Mouse (Mus musculus) lung, postnatal 4 days (tissue): ENCODE data around the gene Nckap1.
"Not testable (repeated sequence)": the region's sequence is repeated elsewhere in the genome, so short reads cannot be mapped to it uniquely, and the experiment has no call there.

Source experiments
- DNase-seq, 2 experiments: peaks; one replicate each; pipeline ENCODE4 v3.0.0; 2021

The Nckap1 gene

DNA sequence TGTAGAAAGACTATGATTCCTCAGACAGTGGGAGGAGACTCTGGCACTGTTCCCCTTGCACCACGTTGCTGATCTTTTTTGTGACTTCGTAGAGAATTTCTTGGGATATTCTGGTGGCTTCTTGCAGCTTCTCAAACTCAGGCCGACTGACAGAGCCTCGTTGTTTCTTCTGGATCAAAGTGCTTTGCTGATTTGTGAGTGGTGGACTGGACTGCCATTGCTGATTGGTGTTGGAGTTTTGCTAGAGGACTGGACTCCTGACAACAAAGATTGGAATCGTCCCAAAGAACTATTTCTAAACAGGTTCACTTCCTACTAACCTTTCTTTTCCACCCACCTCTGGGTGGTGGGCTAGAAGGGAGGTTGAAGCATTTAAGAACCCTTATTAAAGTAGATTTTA is 21.5 kb downstream of the Nckap1 start:
- no peak for DNase-seq

DNA sequence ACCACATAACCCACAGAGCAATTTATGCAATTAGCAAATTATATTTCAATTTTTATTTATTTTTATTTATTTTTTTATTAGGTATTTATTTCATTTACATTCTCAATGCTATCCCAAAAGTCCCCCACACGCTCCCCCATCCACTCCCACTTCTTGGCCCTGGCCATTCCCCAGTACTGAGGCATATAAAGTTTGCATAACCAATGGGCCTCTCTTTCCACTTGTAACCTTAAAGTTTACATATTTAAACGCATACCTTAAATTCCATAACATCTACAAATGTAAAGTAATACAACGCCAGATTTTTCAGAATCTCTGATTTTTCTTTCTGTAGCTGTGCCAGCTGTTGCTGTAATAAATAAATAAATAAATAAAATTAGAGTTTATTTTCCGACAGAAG is 26.7 kb downstream of the Nckap1 start:
- no peak for DNase-seq

DNA sequence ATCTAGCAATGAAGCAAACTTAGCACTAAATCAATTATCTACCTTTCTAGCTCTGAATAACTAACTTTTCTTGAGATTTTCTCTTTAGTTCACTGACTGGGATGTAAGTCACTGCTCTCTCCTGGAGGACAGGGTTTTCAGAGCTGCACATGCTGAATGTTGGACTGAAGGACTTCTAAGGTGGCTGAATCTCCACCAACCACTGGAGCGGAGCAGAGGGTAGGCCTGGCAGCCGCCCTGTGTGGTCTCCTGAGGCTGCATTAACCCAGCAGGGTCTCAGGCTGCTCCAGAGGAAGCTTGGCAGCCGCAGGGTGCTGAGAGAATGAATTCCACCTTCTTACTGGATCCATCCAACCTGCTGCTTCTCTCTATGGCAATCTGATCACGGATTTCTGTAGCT is 31.5 kb downstream of the Nckap1 start:
- DNase-seq, result no peak

DNA sequence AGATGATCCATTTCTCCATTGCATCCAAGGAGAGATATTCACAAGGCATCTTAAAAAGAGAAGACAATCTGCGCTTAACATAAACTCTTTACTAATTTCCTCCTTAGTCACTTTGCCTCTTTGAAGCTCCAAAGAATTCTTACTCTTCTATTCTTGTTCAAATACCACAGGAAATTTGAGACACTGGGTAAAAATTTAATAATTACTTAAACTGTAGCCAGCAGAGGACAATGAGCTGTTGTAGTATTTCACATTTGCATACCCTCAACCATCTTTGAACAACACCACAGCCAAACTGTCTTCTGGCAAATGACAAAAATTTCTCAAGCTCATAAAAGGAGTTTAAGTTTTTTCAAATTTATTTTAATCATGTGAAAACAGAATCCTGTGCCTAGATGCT is 33.3 kb downstream of the Nckap1 start:
- no peak for DNase-seq

DNA sequence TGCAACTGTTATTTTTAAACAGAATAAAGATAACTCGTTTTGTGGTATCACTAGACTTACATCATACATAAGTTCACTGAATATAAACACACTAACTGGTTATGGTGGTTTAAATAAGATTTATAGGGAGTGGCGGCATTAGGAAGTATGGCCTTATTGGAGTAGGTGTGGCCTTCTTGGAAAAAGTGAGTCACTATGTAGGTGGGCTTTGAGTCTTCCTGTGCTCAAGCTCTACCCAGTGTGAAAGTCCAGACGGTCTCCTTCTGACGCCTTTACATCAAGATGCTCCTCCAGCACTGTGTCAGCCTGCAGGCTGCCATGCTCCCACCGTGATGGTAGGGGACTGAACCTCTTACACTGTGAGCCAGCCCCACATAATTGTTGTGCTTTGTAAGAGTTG is 38.4 kb downstream of the Nckap1 start:
- DNase-seq, result no peak

DNA sequence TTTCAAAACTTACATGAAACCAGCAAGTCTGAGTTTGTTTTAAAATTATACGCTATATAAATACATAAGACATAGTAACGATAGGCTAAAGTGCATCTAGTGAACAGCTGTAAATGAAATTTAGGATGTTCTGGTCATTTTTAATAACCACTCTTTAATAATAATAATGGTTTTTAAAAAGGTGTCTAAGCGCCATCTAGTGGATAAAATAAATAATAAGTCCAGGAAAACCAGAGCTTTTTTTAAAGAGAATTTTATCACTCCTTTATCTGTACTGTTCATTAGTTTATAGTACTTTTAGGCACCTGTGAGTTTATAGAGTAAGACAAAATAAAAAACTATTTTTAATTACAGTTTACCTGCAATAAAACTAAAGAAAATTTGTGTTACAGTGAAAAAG is 44.0 kb downstream of the Nckap1 start:
- no peak for DNase-seq

DNA sequence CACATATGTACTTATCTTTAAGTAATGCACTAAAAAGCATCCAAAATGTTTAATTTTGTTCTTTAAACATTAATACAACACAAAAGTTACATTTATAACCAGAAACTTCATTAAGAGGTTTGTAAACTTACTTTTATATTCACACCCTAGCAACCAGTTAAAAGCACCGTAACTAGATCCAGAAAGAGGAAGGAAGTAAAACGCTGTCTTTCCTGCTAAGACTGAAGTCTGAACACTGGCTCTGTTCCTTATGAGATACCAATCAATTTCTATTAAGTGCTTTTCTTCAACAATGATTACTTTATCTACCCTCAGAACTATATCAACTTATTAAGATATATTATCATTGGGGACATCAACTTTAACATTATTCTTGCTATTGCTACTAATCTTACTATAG is 44.6 kb downstream of the Nckap1 start:
- DNase-seq, result no peak

DNA sequence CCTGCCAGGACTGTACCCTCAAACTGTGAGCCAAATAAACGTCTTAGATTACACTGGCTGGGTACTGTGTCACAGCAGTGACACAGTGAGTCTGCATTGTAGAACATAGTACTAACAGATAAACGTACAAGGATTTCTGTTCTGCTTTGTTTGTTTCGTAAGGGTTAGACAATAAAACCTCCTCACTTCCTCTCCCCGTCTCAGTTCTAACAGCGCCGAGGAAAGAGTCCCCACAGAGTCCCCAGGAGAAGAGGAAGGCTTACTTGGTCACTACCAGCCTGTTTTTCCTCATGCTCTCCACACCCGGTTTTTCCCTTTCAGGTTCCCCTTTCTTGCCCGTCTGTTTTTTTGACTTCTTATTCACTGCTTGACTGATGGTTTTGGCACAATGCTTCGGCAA is 56.9 kb downstream of the Nckap1 start:
- no peak for DNase-seq

DNA sequence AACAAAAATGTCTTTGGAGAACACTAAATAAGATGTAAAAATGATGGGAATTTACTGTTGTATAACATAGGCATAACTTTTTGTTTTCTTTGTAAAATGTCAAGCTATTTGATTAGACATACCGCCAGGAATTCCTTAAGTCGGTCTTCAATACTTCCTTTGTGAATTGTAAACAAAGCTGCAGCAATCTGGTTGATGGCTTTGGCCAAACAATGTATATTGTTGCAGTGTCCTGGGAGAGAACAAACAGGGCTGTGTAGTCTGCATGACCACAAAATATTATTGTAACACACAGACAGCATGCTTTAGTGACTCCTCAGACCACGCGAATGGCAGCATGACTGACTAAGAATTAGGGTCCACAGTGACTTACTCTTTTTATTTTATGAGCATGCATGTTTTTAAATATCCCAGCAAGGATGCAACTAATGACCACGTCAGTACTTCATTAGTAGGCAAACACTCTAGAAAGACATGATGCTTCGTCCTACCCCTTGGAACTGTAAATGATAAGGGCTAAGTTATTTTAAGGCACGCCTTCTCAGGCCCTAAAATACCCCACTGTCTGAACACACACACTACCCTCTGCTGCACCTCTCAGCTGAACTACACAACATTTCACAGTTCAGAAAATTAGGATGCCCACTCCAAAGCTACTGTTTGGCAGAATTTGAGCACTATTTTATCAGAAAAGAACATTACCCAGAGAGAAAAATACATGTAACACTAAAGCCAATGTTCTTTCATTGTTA is 75.0 kb downstream of the Nckap1 start:
- no peak for DNase-seq

DNA sequence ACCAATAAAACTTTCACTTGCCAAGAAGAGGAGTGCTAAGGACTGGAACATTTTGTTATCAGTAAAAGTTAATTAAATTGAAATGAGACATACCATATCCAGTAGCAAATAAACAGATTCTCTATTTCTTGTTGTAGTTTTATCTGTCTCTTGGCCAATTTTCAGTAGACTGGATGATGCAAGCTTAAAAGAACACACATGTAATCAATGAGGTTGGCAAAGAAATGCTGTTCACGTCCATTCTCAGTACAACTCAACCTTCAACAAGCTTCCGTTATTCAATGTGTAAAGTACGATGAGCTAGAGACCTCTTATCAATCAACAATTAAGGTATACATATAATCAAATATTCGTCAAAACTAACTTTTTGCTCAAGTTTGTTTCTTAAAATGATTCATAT is 79.0 kb downstream of the Nckap1 start:
- DNase-seq, result no peak

DNA sequence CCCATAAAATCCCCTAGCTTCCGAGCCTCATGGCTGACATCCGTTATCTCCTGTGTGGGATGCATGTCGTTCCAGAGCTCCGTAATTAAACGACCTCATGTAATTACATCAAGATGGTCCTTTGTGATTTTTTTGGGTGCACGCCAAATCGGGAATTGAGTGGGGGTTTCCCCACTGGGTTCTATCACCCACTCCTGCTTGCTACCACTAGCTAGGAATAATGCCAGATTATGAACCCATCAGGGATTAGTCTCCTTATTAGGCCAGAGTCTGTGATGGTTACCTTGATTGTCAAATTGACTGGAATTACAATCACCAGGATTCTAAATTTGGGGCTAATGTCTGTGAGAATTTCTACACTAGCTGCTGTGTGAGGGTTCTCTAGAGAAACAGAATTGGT is 85.9 kb downstream of the Nckap1 start:
- DNase-seq, result not testable (repeated sequence)

DNA sequence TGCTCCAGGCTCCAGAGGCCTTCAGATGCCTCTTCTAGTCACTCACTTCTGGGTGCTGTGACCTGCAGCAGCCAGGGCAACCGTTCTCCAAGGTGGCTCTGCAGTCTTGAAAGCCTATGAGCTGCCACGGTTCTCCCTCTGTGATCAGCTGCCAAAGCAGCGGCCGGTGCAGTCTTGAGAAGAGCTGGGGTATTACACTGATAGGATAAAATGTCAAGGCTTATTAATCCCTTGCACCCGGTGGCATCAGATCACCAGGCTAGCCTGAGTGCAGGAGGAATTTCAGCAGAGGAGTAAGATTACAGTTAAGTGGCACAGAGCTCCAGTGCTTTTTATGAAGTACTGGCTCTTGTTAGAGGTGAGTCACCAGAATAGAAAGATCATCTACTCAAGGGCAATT is 94.3 kb downstream of the Nckap1 start:
- no peak for DNase-seq

DNA sequence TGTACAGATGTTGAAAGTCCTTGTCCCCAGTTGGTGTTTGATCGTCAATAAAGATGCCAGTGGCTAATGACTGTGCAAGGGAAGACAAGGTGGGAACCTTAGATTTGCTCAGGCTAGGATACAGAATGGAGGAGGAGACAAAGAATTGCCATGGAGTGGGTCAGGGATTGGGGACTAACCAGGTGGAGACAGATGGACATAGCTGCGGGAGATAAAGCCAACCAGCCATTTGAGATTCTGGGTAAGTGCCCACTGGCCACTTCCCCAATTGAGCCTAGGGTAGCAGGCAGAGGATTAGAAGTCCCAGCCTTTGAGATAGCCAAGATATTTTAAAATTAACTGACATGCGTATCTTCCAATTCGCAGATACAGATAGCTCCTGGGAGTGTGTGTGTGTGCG is 96.2 kb downstream of the Nckap1 start:
- DNase-seq, result no peak

DNA sequence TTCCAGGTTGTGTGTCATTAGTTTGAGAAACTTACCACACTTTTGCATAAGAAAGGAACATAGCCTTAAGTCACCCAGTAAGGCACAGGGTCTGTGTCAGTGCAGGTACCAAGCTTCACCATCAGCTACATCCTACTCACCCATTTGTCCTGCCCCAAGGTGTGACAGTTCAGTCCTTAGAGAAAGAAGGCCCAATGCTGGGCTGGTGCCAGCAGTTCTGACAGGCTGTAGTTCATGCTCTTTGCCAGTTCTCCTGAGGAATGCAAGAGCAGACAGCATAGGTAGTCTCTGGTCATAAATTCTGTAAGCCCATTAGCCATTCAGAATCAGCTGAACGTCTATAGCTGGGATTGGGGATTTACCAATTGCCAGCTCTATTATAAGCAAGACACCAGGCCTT is 105.3 kb downstream of the Nckap1 start:
- DNase-seq, result no peak

DNA sequence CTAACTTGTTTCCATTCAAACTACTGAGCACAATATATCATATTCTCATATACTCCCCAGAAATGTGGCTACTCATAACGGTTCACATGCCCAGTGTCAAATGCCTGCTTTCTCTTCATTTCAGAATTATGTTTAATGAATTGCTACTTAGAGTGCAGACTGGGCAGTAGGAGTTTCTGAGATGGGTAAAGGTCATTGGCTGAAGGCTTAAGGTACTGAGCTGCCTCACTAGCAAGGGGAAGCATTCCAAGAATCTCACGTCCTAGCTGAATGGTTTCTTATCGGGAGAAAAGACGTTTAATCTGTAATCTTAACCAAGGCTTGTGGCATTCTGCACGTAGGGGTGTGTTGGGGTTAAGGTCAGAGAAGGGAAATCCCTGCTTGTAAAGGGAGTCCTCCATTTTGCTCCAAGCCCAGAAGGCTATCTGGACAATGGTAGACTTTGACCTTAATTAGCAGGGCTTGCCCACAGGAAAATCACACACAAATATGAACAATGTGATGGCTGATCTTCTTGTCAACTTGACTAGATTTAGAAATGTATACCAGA is 106.9 kb downstream of the Nckap1 start:
- DNase-seq, result no peak

DNA sequence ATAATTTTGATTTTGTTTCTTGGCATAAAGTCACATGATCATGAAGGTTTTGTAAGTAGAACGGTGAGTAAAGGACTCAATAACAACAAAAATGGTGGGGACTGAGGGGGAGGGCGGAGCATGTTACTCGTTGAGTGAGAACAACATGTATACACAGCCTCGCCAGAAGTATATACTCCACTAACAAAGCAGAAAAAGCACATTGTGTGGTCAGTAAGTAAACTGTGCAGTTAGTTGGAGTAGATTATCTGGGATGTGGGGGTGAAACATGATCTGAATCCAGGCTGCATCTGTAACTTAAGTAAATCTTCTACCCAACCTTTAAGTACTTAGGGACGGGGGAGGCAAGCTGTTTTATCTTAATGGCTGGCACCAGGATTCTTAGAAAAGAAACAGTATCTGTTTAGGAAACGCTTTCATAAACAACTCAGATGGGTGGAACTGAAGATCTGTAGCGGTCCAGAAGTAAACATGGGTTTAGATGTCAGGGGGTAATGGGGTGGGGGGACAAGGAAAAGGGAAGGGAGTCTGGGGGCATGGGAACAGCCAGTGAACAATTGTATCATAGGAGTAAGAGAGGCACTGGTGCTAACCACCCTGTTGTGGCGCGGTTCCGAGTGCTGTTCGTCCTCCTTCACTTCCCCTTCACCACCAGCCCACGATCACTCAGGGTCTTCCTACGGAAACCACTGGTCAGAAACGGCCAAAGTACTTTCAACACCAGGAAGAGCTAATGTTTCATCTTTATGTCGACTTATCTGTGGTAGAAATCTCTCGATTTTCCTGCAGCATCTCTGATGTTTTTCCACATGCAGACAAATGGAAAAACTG is 115.0 kb downstream of the Nckap1 start:
- DNase-seq, result no peak

DNA sequence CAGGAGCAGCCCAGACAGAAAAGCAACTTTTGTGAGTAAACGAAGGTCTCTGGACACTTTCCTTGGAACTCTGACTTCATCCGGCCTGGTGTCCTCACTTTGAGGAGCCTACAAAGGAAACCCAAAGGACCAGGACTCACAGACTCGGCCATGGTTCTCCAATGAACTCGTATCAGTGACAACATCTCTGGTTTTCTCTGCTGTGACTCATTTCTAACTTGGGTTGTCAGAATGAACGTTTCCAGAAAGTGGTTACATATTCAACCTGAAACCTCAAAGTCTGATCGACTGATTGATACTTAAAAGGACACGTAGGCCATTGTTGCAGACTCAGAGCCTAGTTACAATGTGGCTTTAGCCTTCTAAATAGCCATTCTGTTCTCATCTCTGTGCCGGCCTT is 119.4 kb downstream of the Nckap1 start:
- DNase-seq, result no peak
